ENCODE assay signal across 12 mouse cellular contexts in the genomic region with DNA sequence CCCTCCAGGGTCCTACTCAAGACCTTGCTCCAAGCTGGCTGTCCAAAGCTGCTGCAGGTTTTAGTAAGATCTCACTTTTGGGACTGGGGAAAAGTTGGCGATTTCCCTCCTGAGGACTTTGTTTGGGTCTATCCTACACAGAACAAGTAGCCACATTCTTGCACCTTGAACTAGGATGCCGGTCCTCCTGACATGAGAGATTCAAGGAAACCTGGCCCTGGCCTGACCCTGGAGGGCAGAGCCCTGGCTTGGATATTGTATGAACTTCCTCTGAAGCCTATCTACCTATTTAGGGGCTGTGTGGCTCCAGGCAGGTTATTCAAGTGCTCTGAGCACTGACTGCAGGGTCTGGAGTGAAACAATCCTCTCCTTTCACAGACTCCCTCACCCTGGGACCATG.
"Had no signal": no experiment of that assay in that cellular context is flagged by ENCODE, and none has a peak within 500 bp of the region (broad histone marks: within the 10 kb centered on the region; RNA-seq: fewer than 3 reads in every experiment).

No protein-coding gene starts in this region.

- H3K9me3 ChIP-seq: kidney, embryonic 15.5 days; liver, embryonic 12.5 days; liver, embryonic 15.5 days; lung, embryonic 15.5 days; megakaryocyte, embryonic 14.5 days; midbrain, embryonic 10.5 days had no signal

- H3K27ac ChIP-seq: kidney, embryonic 15.5 days; left cerebral cortex, adult 2 months; liver, embryonic 12.5 days; liver, embryonic 15.5 days; lung, embryonic 15.5 days; midbrain, embryonic 10.5 days had no signal

- H3K9ac ChIP-seq: kidney, embryonic 15.5 days; liver, embryonic 12.5 days; liver, embryonic 15.5 days; lung, embryonic 15.5 days had no signal

- DNase-seq: layer of hippocampus, postnatal 36 days; midbrain, embryonic 14.5 days; thymus, adult 18-20 months; thymus, postnatal 36 days had no signal

- H3K4me2 ChIP-seq: kidney, embryonic 15.5 days; liver, embryonic 12.5 days; liver, embryonic 15.5 days; lung, embryonic 15.5 days had no signal

- H3K4me3 ChIP-seq: kidney, embryonic 15.5 days; left cerebral cortex, adult 2 months; liver, embryonic 12.5 days; liver, embryonic 15.5 days; lung, embryonic 15.5 days; megakaryocyte, embryonic 14.5 days; midbrain, embryonic 10.5 days had no signal

- H3K27me3 ChIP-seq: kidney, embryonic 15.5 days; liver, embryonic 15.5 days; lung, embryonic 15.5 days had no signal

- H3K36me3 ChIP-seq: kidney, embryonic 15.5 days; liver, embryonic 12.5 days; liver, embryonic 15.5 days; lung, embryonic 15.5 days; midbrain, embryonic 10.5 days had no signal

- ATAC-seq: intestine, embryonic 16.5 days; liver, embryonic 12.5 days had no signal
